15 mouse cellular contexts compared by ENCODE assay signal in the genomic region with DNA sequence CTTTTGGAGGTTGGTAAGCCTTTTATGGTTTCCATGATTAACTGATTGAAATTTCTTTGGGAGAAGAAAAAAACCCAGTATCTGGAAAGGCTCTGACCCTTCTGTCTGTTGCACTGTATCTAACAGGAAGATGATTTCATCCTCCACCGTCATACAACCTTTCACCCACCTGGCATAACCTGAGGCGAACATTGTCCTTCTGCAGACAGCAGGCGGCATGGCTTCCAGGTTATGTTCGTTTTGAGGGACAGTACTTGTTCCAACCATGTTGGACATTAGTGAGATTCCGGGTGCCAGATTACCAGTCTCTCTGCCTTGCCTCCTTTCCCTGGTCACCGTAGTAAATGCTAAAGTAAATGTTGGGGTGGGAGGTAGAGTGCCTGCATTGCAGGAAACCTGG. TPM values are rescaled to one million over a fixed set of nuclear protein-coding genes. Genes with fewer than 3 reads are reported as not detected.
DNase-seq lines count a peak whose midpoint lies in the region; TF ChIP-seq lines count a peak whose summit lies in the region.
"Had no signal": no experiment of that assay in that cellular context is flagged by ENCODE, and none has a peak within 500 bp of the region (broad histone marks: within the 10 kb centered on the region; RNA-seq: fewer than 3 reads in every experiment).

No protein-coding gene starts in this region.

- TF ChIP-seq CTCF in left cerebral cortex, adult 2 months (IDR thresholded peaks at IDR 0.05) = no peak

- intact Hi-C loops in heart, postnatal 25 days (cut with DNase I) = loop anchor here (10.0 kb wide), 1 partner anchor 119 kb away; no protein-coding TSS in a partner anchor
- intact Hi-C loops in left cerebral cortex, adult 2 months (cut with DNase I) = no loop called here
- intact Hi-C loops in heart, postnatal 10 days (cut with DNase I) = no loop called here

- H3K27ac ChIP-seq in left cerebral cortex, adult 2 months = peak overlapping the region; percentile 13; the same call in 1 of the 2 replicates
- H3K27ac ChIP-seq: forebrain, embryonic 13.5 days; layer of hippocampus, adult 2 months; limb, embryonic 15.5 days; neural tube, embryonic 12.5 days had no signal

- no peak overlapping the region for H3K4me3 ChIP-seq in left cerebral cortex, adult 2 months
- H3K4me3 ChIP-seq: forebrain, embryonic 13.5 days; layer of hippocampus, adult 2 months; limb, embryonic 15.5 days; neural tube, embryonic 12.5 days had no signal

- DNase-seq in heart, adult 11 months = peak; percentile 96
- DNase-seq in heart, postnatal 25 days (ENCODE audit: low spot score) = no peak
- no peak for DNase-seq in left cerebral cortex, adult 2 months (ENCODE audit: extremely low spot score in 1 of 2, low spot score in 2 of 2)
- DNase-seq in left cerebral cortex, adult 18-20 months (ENCODE audit: low spot score in 2 of 2) = no peak
- peak; percentile 80 to 86 for DNase-seq in heart, postnatal 10 days
- peak; percentile 78 to 83 for DNase-seq in kidney, postnatal 36 days
- no peak for DNase-seq in spleen, adult 18-20 months
- DNase-seq: adrenal gland, postnatal 25 days; cerebellum, adult 9-11 months; lung, postnatal 10 days; right cerebral cortex, postnatal 25 days had no signal

RNA-seq across cellular contexts. Expression of a gene that starts 51.1 kb away (rescaled TPM):
- 100 to 1,000 TPM; 172 to 189 TPM for total RNA-seq in heart, postnatal 25 days (2021)
- total RNA-seq in left cerebral cortex, adult 2 months (2021) = 100 to 1,000 TPM; 112 to 116 TPM
- 100 to 1,000 TPM; 114 to 130 TPM for total RNA-seq in left cerebral cortex, adult 18-20 months (2021)
- total RNA-seq in heart, postnatal 10 days (2021) = 100 to 1,000 TPM; 167 TPM

Comparison
In these comparisons a context has a peak if more than half of its experiments do, and no peak if none do; other contexts are left out.
1. DNase-seq: peak in heart, adult 11 months (single experiment), heart, postnatal 10 days (2 of 2) and kidney, postnatal 36 days (2 of 2); none in heart, postnatal 25 days (single experiment), left cerebral cortex, adult 2 months (0 of 2), left cerebral cortex, adult 18-20 months (0 of 2) and spleen, adult 18-20 months (0 of 2).